Mouse (Mus musculus) embryonic fibroblast, embryonic 13.5 days (primary cell): ENCODE data around the gene App. TPM values are rescaled to one million over a fixed set of nuclear protein-coding genes. Genes with fewer than 3 reads are reported as not detected.

Source experiments
- H3K27ac ChIP-seq: 2 replicates; pipeline ENCODE4 v1.5.1; 2012; ENCODE audit warnings: low read length, control low read depth, inconsistent platforms; ENCODE audit not compliant: insufficient read depth
- H3K4me1 ChIP-seq: 2 replicates; pipeline ENCODE4 v1.6.1; 2011; ENCODE audit warnings: low read length; ENCODE audit not compliant: control insufficient read depth, insufficient read depth
- H3K4me3 ChIP-seq: 2 replicates; pipeline ENCODE4 v1.5.1; 2011; ENCODE audit warnings: mild to moderate bottlenecking, control low read depth, low read length; ENCODE audit not compliant: insufficient read depth
- CTCF ChIP-seq: IDR thresholded peaks from 2 replicates; pipeline ENCODE4 v1.5.1; 2011; ENCODE audit warnings: mild to moderate bottlenecking, control low read depth, low read length, moderate library complexity, borderline replicate concordance; ENCODE audit not compliant: insufficient read depth
- POLR2A ChIP-seq: IDR thresholded peaks from 2 replicates; pipeline ENCODE4 v1.6.1; 2011; ENCODE audit warnings: low read depth, mild to moderate bottlenecking, control low read depth, low read length, moderate library complexity
- polyA plus RNA-seq: library from polyadenylated mRNA; stranded (reverse); fragments of >200 nt; gene quantifications from 2 replicates; pipeline ENCODE4 v1.2.4, GENCODE M21; 2011; ENCODE audit warnings: low read depth; ENCODE audit not compliant: missing spikeins, insufficient read length

Gene App
- polyA plus RNA-seq, 1 experiment, result 740 TPM

- peaks cover 31% of the 10 kb centered on the region for H3K4me1 ChIP-seq
- no peak overlapping the region for H3K4me3 ChIP-seq
- TF ChIP-seq CTCF (no peak), POLR2A (no peak)
- H3K27ac ChIP-seq, result peak overlapping the region; percentile 36
Measured at GRCm38 (mm10) chr16:85152457-85152856, 21.1 kb downstream of the App start.

GRCm38 (mm10) chr16:85151681-85152080 lies 21.9 kb downstream of the App start:
- TF ChIP-seq POLR2A, result no peak
- TF ChIP-seq CTCF, result no peak
- peaks cover 32% of the 10 kb centered on the region for H3K4me1 ChIP-seq
- H3K27ac ChIP-seq, result peak overlapping the region; percentile 36; the same call in 1 of the 2 replicates
- H3K4me3 ChIP-seq, result no peak overlapping the region

GRCm38 (mm10) chr16:85150902-85151301 lies 22.7 kb downstream of the App start:
- Histone ChIP-seq H3K27ac (0 out of 2 replicates have a peak overlapping the region, but pooled peaks have one; percentile 32), H3K4me1 (peaks cover 27% of the 10 kb centered on the region), H3K4me3 (no peak overlapping the region)
- TF ChIP-seq POLR2A (no peak), CTCF (no peak)

GRCm38 (mm10) chr16:85149509-85149871 lies 24.1 kb downstream of the App start:
- TF ChIP-seq POLR2A (no peak), CTCF (no peak)
- Histone ChIP-seq H3K27ac (peak overlapping the region; percentile 92), H3K4me3 (no peak overlapping the region), H3K4me1 (peaks cover 25% of the 10 kb centered on the region)

GRCm38 (mm10) chr16:85148615-85149508 lies 24.7 kb downstream of the App start:
- Histone ChIP-seq H3K4me3 (no peak overlapping the region), H3K4me1 (peaks cover 27% of the 10 kb centered on the region), H3K27ac (peak overlapping the region; percentile 92)
- no peak for TF ChIP-seq POLR2A
- TF ChIP-seq CTCF, result no peak

GRCm38 (mm10) chr16:85147440-85147839 lies 26.1 kb downstream of the App start:
- TF ChIP-seq POLR2A, result no peak
- peaks cover 20% of the 10 kb centered on the region for H3K4me1 ChIP-seq
- peak overlapping the region; percentile 92 for H3K27ac ChIP-seq
- H3K4me3 ChIP-seq, result no peak overlapping the region

- TF ChIP-seq POLR2A (no peak), CTCF (no peak)
- no peak overlapping the region for H3K4me3 ChIP-seq
- peaks cover 16% of the 10 kb centered on the region for H3K4me1 ChIP-seq
- H3K27ac ChIP-seq, result no peak overlapping the region
Measured at GRCm38 (mm10) chr16:85145771-85146178, 27.8 kb downstream of the App start.

- Histone ChIP-seq H3K4me3 (no peak overlapping the region), H3K4me1 (peaks cover 16% of the 10 kb centered on the region)
Measured at GRCm38 (mm10) chr16:85145369-85145768, 28.2 kb downstream of the App start.

GRCm38 (mm10) chr16:85144401-85144800 lies 29.2 kb downstream of the App start:
- H3K4me1 ChIP-seq, result peaks cover 20% of the 10 kb centered on the region
- TF ChIP-seq CTCF, result no peak
- TF ChIP-seq POLR2A, result no peak

More at GRCm38 (mm10) chr16:85145369-85145768, 28.2 kb downstream of the App start:
- no peak overlapping the region for H3K27ac ChIP-seq
- TF ChIP-seq CTCF, result no peak
- TF ChIP-seq POLR2A, result no peak

GRCm38 (mm10) chr16:85143863-85144262 lies 29.7 kb downstream of the App start:
- Histone ChIP-seq H3K27ac (no peak overlapping the region), H3K4me1 (peaks cover 20% of the 10 kb centered on the region), H3K4me3 (no peak overlapping the region)
- TF ChIP-seq POLR2A (no peak), CTCF (no peak)

More at GRCm38 (mm10) chr16:85144401-85144800, 29.2 kb downstream of the App start:
- no peak overlapping the region for H3K4me3 ChIP-seq
- H3K27ac ChIP-seq, result no peak overlapping the region
